Mouse (Mus musculus): ENCODE measurements around the gene Oxct2a. TPM values are rescaled to one million over a fixed set of nuclear protein-coding genes. Genes with fewer than 3 reads are reported as not detected.
A peak's percentile ranks its signal among the peaks of the same experiment; 100 is the strongest.
"Not testable (repeated sequence)": the region's sequence is repeated elsewhere in the genome, so short reads cannot be mapped to it uniquely, and the experiment has no call there.

Oxct2a gene
- total RNA-seq (2021) = under 1 TPM in 1 of 2 experiments, not detected in 1; 0.33 TPM
- long read RNA-seq, experiment 1 = 0 reads
- long read RNA-seq, experiment 2 = 0 reads

GRCm38 (mm10) chr4:123323534-123323933, at the start of gene Oxct2a:
Gene Oxct2a (minus strand): TSS chr4:123323634.
- H3K4me3 ChIP-seq = peak within 1 kb of the TSS; percentile 46
- no peak for TF ChIP-seq CTCF (IDR thresholded peaks at IDR 0.05)
- intact Hi-C loops (cut with DNase I) = no loop called here

GRCm38 (mm10) chr4:123363555-123363954, 40.1 kb upstream of the Oxct2a start:
- intact Hi-C loops (cut with DNase I) = no loop called here
- DNase-seq = no peak
- H3K27ac ChIP-seq = no peak overlapping the region
- no peak for TF ChIP-seq CTCF (IDR thresholded peaks at IDR 0.05)
- no peak overlapping the region for H3K4me3 ChIP-seq

More at GRCm38 (mm10) chr4:123323534-123323933, at the start of gene Oxct2a:
- H3K27ac ChIP-seq = no peak within 1 kb of the TSS
- DNase-seq = no peak

- TF ChIP-seq CTCF (IDR thresholded peaks at IDR 0.05) = no peak
- H3K27ac ChIP-seq = no peak overlapping the region
- H3K4me3 ChIP-seq = no peak overlapping the region
- intact Hi-C loops (cut with DNase I) = no loop called here
- DNase-seq = no peak
Observed at GRCm38 (mm10) chr4:123360771-123361170, 37.3 kb upstream of the Oxct2a start.

- no peak overlapping the region for H3K27ac ChIP-seq
- no peak for TF ChIP-seq CTCF (IDR thresholded peaks at IDR 0.05)
- intact Hi-C loops (cut with DNase I) = no loop called here
- DNase-seq = no peak
- H3K4me3 ChIP-seq = no peak overlapping the region
Observed at GRCm38 (mm10) chr4:123358613-123359012, 35.2 kb upstream of the Oxct2a start.

DNA sequence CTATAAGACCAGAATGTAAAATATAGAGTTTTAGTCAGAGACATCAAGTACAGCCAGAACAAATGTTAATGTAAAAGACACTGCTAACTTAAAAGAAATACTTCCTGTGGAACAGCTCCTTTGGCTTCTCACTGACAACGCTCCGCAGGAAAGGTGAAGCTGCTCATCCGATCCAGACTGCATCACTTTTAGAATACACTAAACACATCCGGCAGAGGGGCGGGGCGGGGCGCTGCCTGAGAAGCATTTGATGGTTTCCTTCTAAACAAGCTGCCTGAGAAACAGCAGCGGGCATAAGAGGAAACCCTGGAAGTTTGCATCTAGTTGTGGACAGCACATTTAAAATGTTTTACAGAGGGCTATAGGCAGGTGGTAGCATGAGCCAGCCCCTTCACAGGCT, 32.5 kb upstream of the Oxct2a start:
- no peak for DNase-seq
- Histone ChIP-seq H3K27ac (no peak overlapping the region), H3K4me3 (no peak overlapping the region)
- TF ChIP-seq CTCF (IDR thresholded peaks at IDR 0.05) = no peak
- intact Hi-C loops (cut with DNase I) = no loop called here

- intact Hi-C loops (cut with DNase I) = no loop called here
- no peak for TF ChIP-seq CTCF (IDR thresholded peaks at IDR 0.05)
- Histone ChIP-seq H3K27ac (no peak overlapping the region), H3K4me3 (no peak overlapping the region)
- DNase-seq = no peak
Observed at GRCm38 (mm10) chr4:123353271-123353877, 29.9 kb upstream of the Oxct2a start.

GRCm38 (mm10) chr4:123343471-123343789, 20.0 kb upstream of the Oxct2a start:
- no peak overlapping the region for H3K27ac ChIP-seq
- intact Hi-C loops (cut with DNase I) = no loop called here

GRCm38 (mm10) chr4:123342642-123343470, 19.4 kb upstream of the Oxct2a start, which contains the start of gene Bmp8a:
Gene Bmp8a (minus strand): TSS chr4:123343252.
- intact Hi-C loops (cut with DNase I) = no loop called here
- peak within 1 kb of the TSS; percentile 77 for H3K4me3 ChIP-seq
- DNase-seq = peak; percentile 79
- H3K27ac ChIP-seq = peak within 1 kb of the TSS; percentile 39
- no peak for TF ChIP-seq CTCF (IDR thresholded peaks at IDR 0.05)

More at GRCm38 (mm10) chr4:123343471-123343789, 20.0 kb upstream of the Oxct2a start:
- no peak for TF ChIP-seq CTCF (IDR thresholded peaks at IDR 0.05)
- no peak for DNase-seq
- peak overlapping the region; percentile 77 for H3K4me3 ChIP-seq

DNA sequence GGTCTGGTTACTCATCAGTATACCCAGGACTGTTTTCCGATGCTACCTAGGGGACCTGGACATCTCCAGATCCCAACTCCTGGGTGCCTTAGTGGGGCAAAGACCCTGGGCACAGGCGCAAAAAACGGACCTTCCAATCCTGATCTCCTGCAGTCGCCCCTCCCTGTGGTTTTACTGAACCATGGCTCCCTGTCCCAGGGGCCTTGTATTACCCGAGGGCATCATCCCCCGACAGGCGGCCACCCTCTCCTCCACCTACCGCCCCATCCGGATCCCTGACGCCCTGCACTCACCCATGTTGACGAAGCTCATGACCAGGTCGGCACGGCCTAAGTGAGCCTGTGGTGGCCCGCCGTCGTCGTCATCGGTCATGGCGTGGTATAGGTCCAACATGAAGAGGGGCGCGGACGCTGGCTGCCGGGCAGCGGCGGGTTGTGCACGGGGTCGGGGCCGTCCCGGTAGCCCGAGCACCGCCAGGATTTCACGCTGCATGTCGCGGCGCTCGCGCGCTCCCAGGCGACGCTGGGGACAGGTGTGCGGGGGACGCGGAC, 18.7 kb upstream of the Oxct2a start:
- intact Hi-C loops (cut with DNase I) = no loop called here

GRCm38 (mm10) chr4:123340232-123340631, 16.8 kb upstream of the Oxct2a start:
- intact Hi-C loops (cut with DNase I) = no loop called here
- Histone ChIP-seq H3K4me3 (no peak overlapping the region), H3K27ac (0 out of 2 replicates have a peak overlapping the region, but pooled peaks have one; percentile 12)
- DNase-seq = no peak
- TF ChIP-seq CTCF (IDR thresholded peaks at IDR 0.05) = no peak

More for the DNA sequence above, 18.7 kb upstream of the Oxct2a start:
- Histone ChIP-seq H3K4me3 (peak overlapping the region; percentile 77), H3K27ac (peak overlapping the region; percentile 39)
- TF ChIP-seq CTCF (IDR thresholded peaks at IDR 0.05) = no peak
- DNase-seq = no peak

DNA sequence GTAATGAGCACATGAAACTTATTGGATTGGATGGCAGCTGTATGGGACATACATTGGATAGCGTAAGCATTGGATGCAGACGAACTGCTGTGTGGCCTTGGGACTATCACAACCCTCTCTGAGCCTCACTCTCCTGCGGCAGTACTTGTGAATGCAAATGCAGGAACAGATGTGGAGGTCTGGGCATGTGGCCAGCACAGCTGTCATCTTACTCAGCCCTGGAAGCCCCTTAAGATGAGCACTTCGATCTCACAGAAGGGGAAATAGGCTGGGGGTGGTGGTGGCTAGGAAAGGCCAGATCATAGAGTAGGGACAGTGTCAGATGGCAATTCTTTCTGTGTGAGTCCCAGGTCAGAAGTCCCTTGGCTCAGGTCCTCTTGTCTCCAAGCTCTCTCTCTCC, 14.3 kb upstream of the Oxct2a start:
- intact Hi-C loops (cut with DNase I) = no loop called here

DNA sequence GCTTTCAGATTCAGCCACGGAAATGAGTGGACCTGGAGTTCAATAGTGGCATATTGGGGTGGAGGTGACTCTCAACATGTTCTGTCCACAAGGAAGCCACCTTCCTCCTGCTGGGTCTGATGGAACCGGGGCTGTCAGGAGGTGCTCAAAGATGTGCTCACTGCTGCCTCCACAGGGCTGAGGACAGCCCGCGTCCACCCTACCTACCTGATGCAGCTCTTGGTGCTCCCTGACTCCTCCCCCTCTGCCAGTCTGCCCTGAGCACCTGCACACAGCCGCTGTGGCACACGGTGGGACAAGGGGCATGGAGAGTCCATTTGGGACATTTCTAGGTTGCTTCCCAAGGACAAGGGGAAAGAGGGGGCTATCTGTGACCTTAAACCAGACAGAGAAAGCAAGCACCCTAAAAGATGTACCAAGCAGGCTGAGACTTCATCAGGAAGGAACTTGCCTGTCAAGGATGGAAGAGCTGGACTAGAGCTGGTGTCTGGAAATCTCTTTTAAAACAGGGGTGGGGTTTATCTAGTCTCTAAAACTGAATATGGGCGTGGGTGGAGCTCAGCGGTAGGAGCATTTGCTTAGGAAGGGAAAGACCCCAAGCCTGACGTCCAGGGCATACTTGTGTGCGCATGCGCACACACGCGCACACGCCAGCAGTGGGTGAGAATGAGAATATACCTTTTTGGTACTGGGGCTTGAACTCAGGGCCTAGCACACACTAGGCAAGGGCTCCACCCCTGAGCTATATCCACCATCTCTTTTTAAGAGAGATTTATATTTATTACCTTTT, 12.6 kb upstream of the Oxct2a start:
- no peak for DNase-seq
- no peak overlapping the region for H3K27ac ChIP-seq
- intact Hi-C loops (cut with DNase I) = no loop called here
- TF ChIP-seq CTCF (IDR thresholded peaks at IDR 0.05) = no peak
- no peak overlapping the region for H3K4me3 ChIP-seq

More for the DNA sequence above, 14.3 kb upstream of the Oxct2a start:
- no peak overlapping the region for H3K4me3 ChIP-seq
- TF ChIP-seq CTCF (IDR thresholded peaks at IDR 0.05) = no peak
- no peak for DNase-seq
- H3K27ac ChIP-seq = no peak overlapping the region

DNA sequence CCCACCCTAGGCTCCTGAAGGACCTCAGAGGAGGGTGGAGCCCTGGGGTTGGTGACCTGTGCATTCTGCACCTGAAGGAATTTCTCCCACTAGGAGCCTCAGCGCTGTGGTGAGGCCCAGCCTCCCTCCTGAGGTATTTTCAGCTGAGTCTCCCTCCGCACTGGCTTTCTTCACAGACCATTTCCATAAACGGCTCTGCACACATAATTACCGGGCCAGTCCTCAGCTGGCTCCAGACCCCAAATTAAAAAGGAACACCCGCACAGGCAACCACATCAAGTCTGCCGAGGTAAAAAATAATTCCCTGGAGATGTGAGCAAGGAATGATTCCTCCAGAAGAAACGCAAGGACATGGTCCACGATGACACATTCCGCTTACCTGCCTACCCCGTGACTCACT, 11.8 kb upstream of the Oxct2a start:
- intact Hi-C loops (cut with DNase I); H3K4me3 ChIP-seq; H3K27ac ChIP-seq; DNase-seq: not testable (repeated sequence)
